Mouse (Mus musculus) lung, adult 18-20 months (tissue): ENCODE results near the gene 1700001C19Rik.

ENCODE experiments used
- DNase-seq, 2 experiments: peaks; one replicate each; pipeline ENCODE4 v3.0.0; 2022; ENCODE audit warnings: mixed read lengths in 2 of 2

Gene 1700001C19Rik

GRCm38 (mm10) chr17:47436907-47437547, at the start of gene 1700001C19Rik:
Gene 1700001C19Rik, minus strand, starts transcription at chr17:47437376.
- peak; percentile 26 to 55 for DNase-seq

- no peak for DNase-seq
These were observed 48.6 kb upstream of the 1700001C19Rik start for GRCm38 (mm10) chr17:47485791-47486190.

GRCm38 (mm10) chr17:47484993-47485392, 47.8 kb upstream of the 1700001C19Rik start:
- no peak for DNase-seq

GRCm38 (mm10) chr17:47484241-47484921, 47.2 kb upstream of the 1700001C19Rik start:
- DNase-seq, result peak; percentile 82 to 91

GRCm38 (mm10) chr17:47482401-47482800, 45.2 kb upstream of the 1700001C19Rik start:
- DNase-seq, result peak; percentile 73 to 76

- no peak for DNase-seq
These were observed 42.7 kb upstream of the 1700001C19Rik start for GRCm38 (mm10) chr17:47479887-47480286.

- no peak for DNase-seq
These were observed 38.5 kb upstream of the 1700001C19Rik start for GRCm38 (mm10) chr17:47475714-47476113.

GRCm38 (mm10) chr17:47475181-47475580, 38.0 kb upstream of the 1700001C19Rik start:
- no peak for DNase-seq

- DNase-seq, result no peak
These were observed 37.1 kb upstream of the 1700001C19Rik start for GRCm38 (mm10) chr17:47474250-47474649.

GRCm38 (mm10) chr17:47473434-47473974, 36.3 kb upstream of the 1700001C19Rik start:
- peak; percentile 48 to 56 for DNase-seq

- peak; percentile 55 to 67 for DNase-seq
These were observed 35.5 kb upstream of the 1700001C19Rik start for GRCm38 (mm10) chr17:47472435-47473350.

GRCm38 (mm10) chr17:47470686-47471085, 33.5 kb upstream of the 1700001C19Rik start:
- DNase-seq, result no peak

GRCm38 (mm10) chr17:47470121-47470520, 32.9 kb upstream of the 1700001C19Rik start:
- DNase-seq, result no peak

GRCm38 (mm10) chr17:47469642-47470041, 32.5 kb upstream of the 1700001C19Rik start:
- no peak for DNase-seq

GRCm38 (mm10) chr17:47468466-47468865, 31.3 kb upstream of the 1700001C19Rik start:
- DNase-seq, result no peak

GRCm38 (mm10) chr17:47468063-47468462, 30.9 kb upstream of the 1700001C19Rik start:
- DNase-seq, result no peak

- no peak for DNase-seq
These were observed 30.5 kb upstream of the 1700001C19Rik start for GRCm38 (mm10) chr17:47467659-47468058.

GRCm38 (mm10) chr17:47466284-47466683, 29.1 kb upstream of the 1700001C19Rik start:
- no peak for DNase-seq

GRCm38 (mm10) chr17:47465016-47465415, 27.8 kb upstream of the 1700001C19Rik start:
- DNase-seq, result no peak

GRCm38 (mm10) chr17:47464248-47464965, 27.2 kb upstream of the 1700001C19Rik start:
- no peak for DNase-seq

- peak; percentile 49 to 56 for DNase-seq
These were observed 25.7 kb upstream of the 1700001C19Rik start for GRCm38 (mm10) chr17:47462728-47463388.

GRCm38 (mm10) chr17:47462209-47462608, 25.0 kb upstream of the 1700001C19Rik start:
- DNase-seq, result no peak
